Mouse (Mus musculus) lung, adult 2 months (tissue): Measurements from ENCODE around the gene Olfr114.

Experiments
- CTCF ChIP-seq: fragments of 200-500 bp; IDR thresholded peaks from 2 replicates; pipeline ENCODE4 v1.5.1; 2011; ENCODE audit warnings: mild to moderate bottlenecking, low read length, control low read depth; ENCODE audit not compliant: insufficient read depth
- POLR2A ChIP-seq: fragments of 200-500 bp; IDR thresholded peaks from 2 replicates; pipeline ENCODE4 v1.6.1; 2011; ENCODE audit warnings: low read depth, mild to moderate bottlenecking, control low read depth, low read length, borderline replicate concordance; ENCODE audit errors: extremely low read depth

- TF ChIP-seq POLR2A, result no peak
- no peak for TF ChIP-seq CTCF
Measured at GRCm38 (mm10) chr17:37592643-37593042, at the start of gene Olfr114.
